Mouse (Mus musculus): ENCODE results near the gene Cygb. TPM values are rescaled to one million over a fixed set of nuclear protein-coding genes. Genes with fewer than 3 reads are reported as not detected.
A peak's percentile ranks its signal among the peaks of the same experiment; 100 is the strongest.
"Not testable (repeated sequence)": the region's sequence is repeated elsewhere in the genome, so short reads cannot be mapped to it uniquely, and the experiment has no call there.

The Cygb gene
- polyA plus RNA-seq, 1 experiment from 2014 or later = 5.8 TPM

GRCm38 (mm10) chr11:116617641-116618040 is 36.5 kb downstream of the Cygb start:
- Histone ChIP-seq H3K27me3 (ENCODE audit: control insufficient read depth, insufficient read depth, low read length) (no peaks in the 10 kb centered on the region), H3K36me3 (ENCODE audit: control insufficient read depth, insufficient read depth, low read length) (no peaks in the 10 kb centered on the region), H3K9me3 (ENCODE audit: control insufficient read depth, low read length) (no peaks in the 10 kb centered on the region), H3K4me3 (ENCODE audit: control insufficient read depth in 1 of 2, insufficient read depth in 1 of 2, low read depth in 1 of 2, low read length in 2 of 2) (no peak overlapping the region), H3K27ac (replicated peaks in 1 of 2; ENCODE audit: control insufficient read depth in 1 of 2, insufficient read depth in 1 of 2, low read depth in 2 of 2, low read length in 2 of 2) (no peak overlapping the region), H3K4me2 (ENCODE audit: low read length) (no peak overlapping the region), H3K9ac (ENCODE audit: low read length) (0 out of 2 replicates have a peak overlapping the region, but pooled peaks have one; percentile 7), H3K4me1 (ENCODE audit: control insufficient read depth in 2 of 2, insufficient read depth in 2 of 2, low read length in 2 of 2) (peaks cover 43 to 61% of the 10 kb centered on the region in 2 experiments)
- ATAC-seq (ENCODE audit: insufficient number of reproducible peaks, insufficient read depth, low FRiP score, low read depth) = no peak
- WGBS = 86% methylated on average over 7 of the region's 7 CpGs

GRCm38 (mm10) chr11:116616438-116617118 is 37.5 kb downstream of the Cygb start:
- Histone ChIP-seq H3K9ac (ENCODE audit: low read length) (no peak overlapping the region), H3K4me1 (ENCODE audit: control insufficient read depth in 2 of 2, insufficient read depth in 2 of 2, low read length in 2 of 2) (peaks cover 33 to 50% of the 10 kb centered on the region in 2 experiments), H3K36me3 (ENCODE audit: control insufficient read depth, insufficient read depth, low read length) (no peaks in the 10 kb centered on the region), H3K27ac (replicated peaks in 1 of 2; ENCODE audit: control insufficient read depth in 1 of 2, insufficient read depth in 1 of 2, low read depth in 2 of 2, low read length in 2 of 2) (peak overlapping the region; percentile 53 to 65), H3K4me3 (ENCODE audit: control insufficient read depth in 1 of 2, insufficient read depth in 1 of 2, low read depth in 1 of 2, low read length in 2 of 2) (no peak overlapping the region), H3K4me2 (ENCODE audit: low read length) (no peak overlapping the region), H3K27me3 (ENCODE audit: control insufficient read depth, insufficient read depth, low read length) (no peaks in the 10 kb centered on the region), H3K9me3 (ENCODE audit: control insufficient read depth, low read length) (no peaks in the 10 kb centered on the region)
- 0 out of 2 replicates have a peak, but pooled peaks have one; percentile 5 for ATAC-seq (ENCODE audit: insufficient number of reproducible peaks, insufficient read depth, low FRiP score, low read depth)
- WGBS = 73% methylated on average over 10 of the region's 10 CpGs

DNA sequence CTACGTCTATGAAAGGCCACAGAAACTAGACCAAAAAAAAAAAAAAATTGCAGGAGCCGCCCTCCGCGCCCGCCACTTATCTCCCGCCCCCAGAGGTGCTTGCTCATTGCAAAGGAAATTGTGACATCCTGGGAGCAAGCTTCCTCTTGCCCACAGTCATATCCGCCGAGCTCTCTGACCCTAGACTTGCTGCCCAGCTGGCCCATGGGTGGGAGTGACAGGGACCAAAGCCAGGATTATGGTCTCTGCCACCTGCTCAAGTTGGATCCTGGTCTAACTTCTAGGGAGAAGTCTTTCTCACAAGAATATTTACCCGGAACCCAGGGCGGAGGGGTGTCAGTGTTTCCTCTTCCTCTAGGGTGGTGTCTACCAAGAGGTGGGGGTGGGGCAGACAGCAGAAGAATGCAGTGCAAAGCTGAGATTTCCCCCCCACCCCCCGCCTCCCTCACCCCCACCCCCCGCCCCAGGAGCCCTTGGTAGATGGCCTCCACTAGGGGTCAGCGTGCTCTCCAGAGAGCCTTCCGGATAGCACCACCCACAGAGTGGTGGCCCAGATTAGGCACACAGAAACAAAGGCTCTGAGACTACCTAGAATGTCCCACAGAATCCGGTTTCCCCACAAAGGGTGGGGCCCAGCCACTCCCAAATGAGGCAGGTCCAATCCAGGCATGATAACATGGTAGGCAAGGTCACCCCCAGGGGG is 38.2 kb downstream of the Cygb start:
- no peak overlapping the region for H3K9ac ChIP-seq (ENCODE audit: low read length)
- no peaks in the 10 kb centered on the region for H3K9me3 ChIP-seq (ENCODE audit: control insufficient read depth, low read length)
- ATAC-seq (ENCODE audit: insufficient number of reproducible peaks, insufficient read depth, low FRiP score, low read depth) = peak; percentile 49; the same call in 1 of the 2 replicates
- H3K4me3 ChIP-seq (ENCODE audit: control insufficient read depth in 1 of 2, insufficient read depth in 1 of 2, low read depth in 1 of 2, low read length in 2 of 2) = no peak overlapping the region
- peak overlapping the region; percentile 4; the same call in 1 of the 2 replicates for H3K4me2 ChIP-seq (ENCODE audit: low read length)
- H3K27me3 ChIP-seq (ENCODE audit: control insufficient read depth, insufficient read depth, low read length) = no peaks in the 10 kb centered on the region
- 37% methylated on average over 15 of the region's 15 CpGs for WGBS
- H3K27ac ChIP-seq (replicated peaks in 1 of 2; ENCODE audit: control insufficient read depth in 1 of 2, insufficient read depth in 1 of 2, low read depth in 2 of 2, low read length in 2 of 2) = peak overlapping the region; percentile 53 to 65
- H3K36me3 ChIP-seq (ENCODE audit: control insufficient read depth, insufficient read depth, low read length) = no peaks in the 10 kb centered on the region
- H3K4me1 ChIP-seq (ENCODE audit: control insufficient read depth in 2 of 2, insufficient read depth in 2 of 2, low read length in 2 of 2) = peaks cover 26 to 43% of the 10 kb centered on the region in 2 experiments

DNA sequence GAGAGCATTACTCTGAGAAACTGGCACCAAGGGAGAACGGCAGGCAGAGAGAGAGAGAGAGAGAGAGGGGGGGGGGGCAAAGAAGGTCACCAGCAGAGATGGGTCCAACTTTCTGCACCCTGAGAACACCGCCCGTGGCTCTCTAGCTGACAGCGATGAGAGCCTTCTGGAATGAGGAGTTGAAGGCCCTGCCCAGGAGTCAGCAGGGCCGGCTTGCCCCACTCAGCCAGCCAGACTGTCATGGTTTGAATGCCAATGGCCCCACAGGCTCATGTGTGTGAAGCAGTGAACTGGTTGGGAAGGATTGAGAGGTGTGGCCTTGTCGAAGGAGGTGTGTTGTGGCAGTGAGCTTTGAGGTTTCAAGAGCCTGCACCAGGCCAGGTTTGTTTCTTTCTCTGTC is 40.9 kb downstream of the Cygb start:
- ATAC-seq (ENCODE audit: insufficient number of reproducible peaks, insufficient read depth, low FRiP score, low read depth) = no peak
- H3K4me3 ChIP-seq (ENCODE audit: control insufficient read depth in 1 of 2, insufficient read depth in 1 of 2, low read depth in 1 of 2, low read length in 2 of 2) = no peak overlapping the region
- 72% methylated on average over 6 of the region's 6 CpGs for WGBS
- no peaks in the 10 kb centered on the region for H3K27me3 ChIP-seq (ENCODE audit: control insufficient read depth, insufficient read depth, low read length)
- H3K4me1 ChIP-seq (ENCODE audit: control insufficient read depth in 2 of 2, insufficient read depth in 2 of 2, low read length in 2 of 2) = peaks cover 15 to 25% of the 10 kb centered on the region in 2 experiments
- no peak overlapping the region for H3K4me2 ChIP-seq (ENCODE audit: low read length)
- H3K9ac ChIP-seq (ENCODE audit: low read length) = no peak overlapping the region
- no peaks in the 10 kb centered on the region for H3K9me3 ChIP-seq (ENCODE audit: control insufficient read depth, low read length)
- H3K36me3 ChIP-seq (ENCODE audit: control insufficient read depth, insufficient read depth, low read length) = peaks cover 10% of the 10 kb centered on the region; the same call in 1 of the 2 replicates
- H3K27ac ChIP-seq (replicated peaks in 1 of 2; ENCODE audit: control insufficient read depth in 1 of 2, insufficient read depth in 1 of 2, low read depth in 2 of 2, low read length in 2 of 2) = no peak overlapping the region

DNA sequence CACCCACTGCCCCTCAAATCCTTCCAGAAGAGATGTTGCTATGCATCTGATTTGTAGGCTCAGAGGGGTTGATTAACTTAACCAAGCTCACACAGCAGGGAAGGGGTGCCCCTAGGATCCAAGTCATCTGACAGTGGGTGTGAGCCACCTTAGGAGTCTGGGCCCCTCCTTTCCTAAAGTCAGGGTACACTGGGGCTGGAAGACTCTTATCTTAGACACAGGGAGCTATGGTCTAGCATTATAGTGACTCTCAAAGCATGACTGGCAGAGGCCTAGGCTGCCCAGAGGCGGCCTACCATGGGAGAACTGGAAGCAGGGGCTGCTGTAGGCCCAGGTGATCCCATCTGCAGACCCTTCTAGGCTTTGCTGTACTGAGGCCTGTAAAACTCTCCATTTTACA is 41.6 kb downstream of the Cygb start:
- peaks cover 15 to 21% of the 10 kb centered on the region in 2 experiments for H3K4me1 ChIP-seq (ENCODE audit: control insufficient read depth in 2 of 2, insufficient read depth in 2 of 2, low read length in 2 of 2)
- ATAC-seq (ENCODE audit: insufficient number of reproducible peaks, insufficient read depth, low FRiP score, low read depth) = no peak
- H3K27ac ChIP-seq (replicated peaks in 1 of 2; ENCODE audit: control insufficient read depth in 1 of 2, insufficient read depth in 1 of 2, low read depth in 2 of 2, low read length in 2 of 2) = no peak overlapping the region
- no peaks in the 10 kb centered on the region for H3K9me3 ChIP-seq (ENCODE audit: control insufficient read depth, low read length)
- H3K27me3 ChIP-seq (ENCODE audit: control insufficient read depth, insufficient read depth, low read length) = no peaks in the 10 kb centered on the region
- no peak overlapping the region for H3K4me2 ChIP-seq (ENCODE audit: low read length)
- no peak overlapping the region for H3K4me3 ChIP-seq (ENCODE audit: control insufficient read depth in 1 of 2, insufficient read depth in 1 of 2, low read depth in 1 of 2, low read length in 2 of 2)
- 74% methylated on average over 1 of the region's 1 CpGs for WGBS
- H3K9ac ChIP-seq (ENCODE audit: low read length) = no peak overlapping the region
- H3K36me3 ChIP-seq (ENCODE audit: control insufficient read depth, insufficient read depth, low read length) = peaks cover 10% of the 10 kb centered on the region; the same call in 1 of the 2 replicates

GRCm38 (mm10) chr11:116611883-116612282 is 42.2 kb downstream of the Cygb start:
- Histone ChIP-seq H3K9ac (ENCODE audit: low read length) (no peak overlapping the region), H3K4me1 (ENCODE audit: control insufficient read depth in 2 of 2, insufficient read depth in 2 of 2, low read length in 2 of 2) (peaks cover 15 to 18% of the 10 kb centered on the region in 2 experiments)
- ATAC-seq (ENCODE audit: insufficient number of reproducible peaks, insufficient read depth, low FRiP score, low read depth) = no peak

DNA sequence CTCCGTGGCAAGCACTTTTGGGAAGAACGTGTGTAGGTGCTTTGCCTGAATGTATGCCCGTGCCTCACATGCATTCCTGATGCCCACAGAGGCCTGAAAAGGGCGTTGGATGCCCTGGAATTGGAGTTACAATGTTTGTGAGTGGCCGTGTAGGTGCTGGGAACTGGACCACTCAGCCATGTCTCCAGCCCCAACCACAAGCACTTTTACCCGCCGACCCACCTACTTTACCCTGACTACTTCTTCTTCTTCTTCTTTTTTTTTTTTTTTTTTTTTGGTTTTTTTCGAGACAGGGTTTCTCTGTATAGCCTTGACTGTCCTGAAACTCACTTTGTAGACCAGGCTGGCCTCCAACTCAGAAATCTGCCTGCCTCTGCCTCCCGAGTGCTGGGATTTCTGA is 42.9 kb downstream of the Cygb start:
- peaks cover 19% of the 10 kb centered on the region for H3K36me3 ChIP-seq (ENCODE audit: control insufficient read depth, insufficient read depth, low read length)
- ATAC-seq (ENCODE audit: insufficient number of reproducible peaks, insufficient read depth, low FRiP score, low read depth); H3K4me2 ChIP-seq (ENCODE audit: low read length); H3K27me3 ChIP-seq (ENCODE audit: control insufficient read depth, insufficient read depth, low read length); H3K27ac ChIP-seq (replicated peaks in 1 of 2; ENCODE audit: control insufficient read depth in 1 of 2, insufficient read depth in 1 of 2, low read depth in 2 of 2, low read length in 2 of 2); H3K4me3 ChIP-seq (ENCODE audit: control insufficient read depth in 1 of 2, insufficient read depth in 1 of 2, low read depth in 1 of 2, low read length in 2 of 2); H3K9me3 ChIP-seq (ENCODE audit: control insufficient read depth, low read length); H3K9ac ChIP-seq (ENCODE audit: low read length): not testable (repeated sequence)
- H3K4me1 ChIP-seq (ENCODE audit: control insufficient read depth in 2 of 2, insufficient read depth in 2 of 2, low read length in 2 of 2) = peaks cover 9 to 11% of the 10 kb centered on the region in 2 experiments
- 89% methylated on average over 9 of the region's 9 CpGs for WGBS

More at GRCm38 (mm10) chr11:116611883-116612282, 42.2 kb downstream of the Cygb start:
- no peak overlapping the region for H3K4me2 ChIP-seq (ENCODE audit: low read length)
- H3K4me3 ChIP-seq (ENCODE audit: control insufficient read depth in 1 of 2, insufficient read depth in 1 of 2, low read depth in 1 of 2, low read length in 2 of 2) = no peak overlapping the region
- 87% methylated on average over 9 of the region's 9 CpGs for WGBS
- no peaks in the 10 kb centered on the region for H3K9me3 ChIP-seq (ENCODE audit: control insufficient read depth, low read length)
- H3K27me3 ChIP-seq (ENCODE audit: control insufficient read depth, insufficient read depth, low read length) = no peaks in the 10 kb centered on the region
- H3K27ac ChIP-seq (replicated peaks in 1 of 2; ENCODE audit: control insufficient read depth in 1 of 2, insufficient read depth in 1 of 2, low read depth in 2 of 2, low read length in 2 of 2) = no peak overlapping the region
- H3K36me3 ChIP-seq (ENCODE audit: control insufficient read depth, insufficient read depth, low read length) = peaks cover 14% of the 10 kb centered on the region

Data from heart, embryonic 14.5 days (tissue).